Mouse (Mus musculus): ENCODE data around the gene Sntb2. TPM values are rescaled to one million over a fixed set of nuclear protein-coding genes. Genes with fewer than 3 reads are reported as not detected.

The Sntb2 gene
- polyA plus RNA-seq, 1 experiment from 2014 or later = 12.2 TPM

GRCm38 (mm10) chr8:107065511-107066496, 130.3 kb downstream of the Sntb2 start, which contains the start of gene Tmed6:
TSS of gene Tmed6 (minus strand) at chr8:107065644.
- H3K27ac ChIP-seq (ENCODE audit: low read length) = peak within 1 kb of the TSS; percentile 65
- H3K36me3 ChIP-seq (ENCODE audit: insufficient read depth, low read length) = peaks cover 11% of the 10 kb centered on the region
- ATAC-seq (ENCODE audit: low FRiP score, low TSS enrichment) = peak; percentile 72
- H3K27me3 ChIP-seq (ENCODE audit: insufficient read depth, low read length) = no peaks in the 10 kb centered on the region
- 48% methylated on average over 17 of the region's 17 CpGs for WGBS
- peaks cover 8% of the 10 kb centered on the region; the same call in 1 of the 2 replicates for H3K4me1 ChIP-seq (ENCODE audit: insufficient read depth, low read length)
- no peaks in the 10 kb centered on the region for H3K9me3 ChIP-seq (ENCODE audit: low read length)
- H3K4me2 ChIP-seq (replicated peaks; ENCODE audit: low read depth, low read length) = no peak within 1 kb of the TSS; the same call in 1 of the 2 replicates
- no peak within 1 kb of the TSS for H3K4me3 ChIP-seq (ENCODE audit: low read length)
- H3K9ac ChIP-seq (replicated peaks; ENCODE audit: low read length) = no peak within 1 kb of the TSS

Other genes starting within 250 kb of the Sntb2 start
- 1.5 and 1.6 TPM in 2 replicates for gene Has3, start 65.5 kb upstream of the Sntb2 start, polyA plus RNA-seq (2015; fragmentation: Nextera tagmentation; extraction: Ambion mirVana)
- gene Utp4, start 42.1 kb upstream of the Sntb2 start, polyA plus RNA-seq (2015; fragmentation: Nextera tagmentation; extraction: Ambion mirVana) = 84.3 and 91.4 TPM in 2 replicates
- gene Vps4a, start 95.5 kb downstream of the Sntb2 start, polyA plus RNA-seq (2015; fragmentation: Nextera tagmentation; extraction: Ambion mirVana) = 68.0 and 68.8 TPM in 2 replicates
- gene Pdf, start 112.9 kb downstream of the Sntb2 start, polyA plus RNA-seq (2015; fragmentation: Nextera tagmentation; extraction: Ambion mirVana) = 56.0 and 59.8 TPM in 2 replicates
- 35.0 and 35.6 TPM in 2 replicates for gene Cog8, start 120.9 kb downstream of the Sntb2 start, polyA plus RNA-seq (2015; fragmentation: Nextera tagmentation; extraction: Ambion mirVana)
- 82.5 and 87.3 TPM in 2 replicates for gene Nip7, start 121.1 kb downstream of the Sntb2 start, polyA plus RNA-seq (2015; fragmentation: Nextera tagmentation; extraction: Ambion mirVana)
- 25.3 and 27.7 TPM in 2 replicates for gene Tmed6, start 129.9 kb downstream of the Sntb2 start, polyA plus RNA-seq (2015; fragmentation: Nextera tagmentation; extraction: Ambion mirVana)
- gene Terf2, start 160.8 kb downstream of the Sntb2 start, polyA plus RNA-seq (2015; fragmentation: Nextera tagmentation; extraction: Ambion mirVana) = 14.8 and 18.2 TPM in 2 replicates
- 138 and 144 TPM in 2 replicates for gene Cyb5b, start 214.9 kb downstream of the Sntb2 start, polyA plus RNA-seq (2015; fragmentation: Nextera tagmentation; extraction: Ambion mirVana)

Data from kidney, embryonic 16.5 days (tissue).